Mouse (Mus musculus): Measurements from ENCODE around the gene Spns3. TPM values are rescaled to one million over a fixed set of nuclear protein-coding genes. Genes with fewer than 3 reads are reported as not detected.

The Spns3 gene
- polyA plus RNA-seq, 2 experiments from 2014 or later = 0.61 to 0.70 TPM

DNA sequence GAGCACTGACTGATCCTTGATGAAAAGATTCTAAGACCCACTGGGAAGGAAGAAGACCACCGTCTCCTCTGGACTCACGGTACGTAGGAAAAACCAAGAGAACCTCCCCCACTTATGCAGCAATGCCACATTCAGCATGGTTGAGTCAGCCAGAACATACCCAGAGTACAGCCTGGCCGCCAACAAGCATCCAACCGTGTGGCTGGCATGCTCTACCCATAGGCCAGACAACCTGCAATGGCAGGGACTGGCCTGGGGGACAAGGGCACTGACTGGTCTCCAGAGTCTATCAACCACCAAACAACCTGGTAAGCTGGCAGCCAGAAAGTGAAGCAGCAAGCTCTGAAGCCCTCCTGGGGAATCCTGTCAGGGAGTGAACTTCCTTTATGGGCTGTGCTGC lies 41.7 kb downstream of the Spns3 start:
- no peak for ATAC-seq

DNA sequence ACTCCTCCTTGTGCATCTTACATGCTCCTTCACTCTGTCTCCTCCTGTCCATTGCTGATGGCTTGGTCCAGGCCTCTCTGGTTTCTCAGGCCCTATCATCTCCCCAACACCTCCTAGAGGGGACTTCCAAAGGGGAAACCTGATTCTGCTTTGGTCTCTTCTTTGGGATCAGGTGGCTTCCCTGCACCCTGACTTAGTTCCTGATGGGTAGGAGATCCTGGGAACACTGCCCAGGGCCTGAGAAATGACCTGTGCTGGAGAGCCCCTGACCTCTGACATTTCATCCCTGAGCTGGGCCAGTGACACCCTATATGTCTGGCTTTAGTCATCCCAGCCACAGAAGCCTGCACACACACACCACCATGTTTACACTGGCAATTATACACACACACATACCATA lies 42.7 kb downstream of the Spns3 start:
- ATAC-seq = no peak

DNA sequence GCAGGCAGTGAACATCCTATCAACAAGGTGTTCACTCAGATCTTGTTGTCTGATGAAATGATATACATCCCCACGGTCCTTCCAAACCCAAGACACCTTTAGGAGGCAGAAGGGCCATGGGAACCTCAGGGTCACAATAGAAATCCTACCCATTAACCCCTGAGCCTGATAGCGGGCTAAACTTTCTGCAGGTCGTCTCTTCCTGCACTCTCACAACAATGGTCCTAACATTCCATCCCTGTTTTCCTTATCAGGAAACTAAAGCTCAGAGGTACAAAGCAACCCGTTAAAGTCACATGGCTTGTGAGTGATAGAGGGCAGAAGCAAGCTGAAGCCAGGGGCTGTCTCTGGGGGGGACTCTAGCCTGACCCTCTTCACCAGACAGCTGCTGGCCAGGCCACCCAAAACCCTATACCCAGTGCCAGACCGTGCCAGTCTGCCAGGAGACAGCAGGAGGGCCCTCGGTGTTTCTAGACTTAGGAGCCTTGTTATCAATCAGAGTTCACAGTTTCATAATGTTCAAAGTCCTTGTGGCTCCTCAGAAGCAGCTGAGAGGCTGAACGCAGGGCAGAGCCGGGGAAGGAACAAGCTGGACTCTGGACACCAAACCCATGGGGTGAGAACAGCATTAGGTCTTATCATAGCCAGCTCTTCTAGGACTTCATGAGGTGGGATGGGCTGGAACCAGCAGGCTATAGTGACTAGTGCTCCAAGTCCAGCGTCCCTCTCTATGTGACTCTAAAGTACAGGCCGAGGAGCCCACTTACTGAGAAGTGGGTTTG lies 46.1 kb downstream of the Spns3 start:
- ATAC-seq = no peak

DNA sequence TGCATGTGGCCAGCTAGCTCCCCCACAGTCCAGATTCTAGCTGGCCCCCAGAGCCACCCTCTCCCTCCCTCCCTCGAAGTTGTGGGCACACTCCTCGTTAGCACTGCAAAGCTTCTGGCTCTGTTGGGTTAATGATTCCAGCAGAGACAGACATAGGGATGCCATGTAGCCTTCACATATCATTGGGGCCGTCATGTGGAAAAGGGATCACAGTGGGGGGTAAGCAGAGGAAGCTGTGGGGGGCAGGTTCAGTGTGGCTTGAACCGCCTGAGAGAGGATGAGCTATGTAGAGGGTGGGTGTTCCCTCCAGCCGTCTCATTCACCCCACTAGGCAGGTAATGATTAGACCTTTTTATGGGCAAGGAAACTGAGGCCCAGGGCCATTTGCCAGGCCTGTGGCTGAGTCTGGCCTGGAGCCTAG lies 46.8 kb downstream of the Spns3 start:
- no peak for ATAC-seq

DNA sequence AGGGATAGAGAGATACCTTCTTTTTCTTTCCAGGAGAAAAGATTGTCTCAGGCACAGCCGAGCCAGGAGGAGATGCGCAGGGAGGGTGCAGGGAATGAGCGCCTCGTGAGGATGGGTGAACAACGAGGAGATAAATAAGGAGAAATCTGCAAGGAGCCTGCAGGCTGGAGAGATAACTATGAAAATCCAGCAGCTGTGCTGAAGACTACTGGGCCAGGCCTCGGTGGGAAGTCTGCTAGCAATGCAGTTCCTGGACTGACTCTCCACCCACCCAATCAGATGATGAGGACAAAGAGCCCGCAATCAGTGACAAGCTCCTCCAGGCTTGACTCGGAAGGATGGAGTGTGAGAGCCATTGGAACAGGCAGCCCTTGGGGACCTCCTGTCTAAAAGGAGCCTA lies 48.1 kb downstream of the Spns3 start:
- no peak for ATAC-seq

DNA sequence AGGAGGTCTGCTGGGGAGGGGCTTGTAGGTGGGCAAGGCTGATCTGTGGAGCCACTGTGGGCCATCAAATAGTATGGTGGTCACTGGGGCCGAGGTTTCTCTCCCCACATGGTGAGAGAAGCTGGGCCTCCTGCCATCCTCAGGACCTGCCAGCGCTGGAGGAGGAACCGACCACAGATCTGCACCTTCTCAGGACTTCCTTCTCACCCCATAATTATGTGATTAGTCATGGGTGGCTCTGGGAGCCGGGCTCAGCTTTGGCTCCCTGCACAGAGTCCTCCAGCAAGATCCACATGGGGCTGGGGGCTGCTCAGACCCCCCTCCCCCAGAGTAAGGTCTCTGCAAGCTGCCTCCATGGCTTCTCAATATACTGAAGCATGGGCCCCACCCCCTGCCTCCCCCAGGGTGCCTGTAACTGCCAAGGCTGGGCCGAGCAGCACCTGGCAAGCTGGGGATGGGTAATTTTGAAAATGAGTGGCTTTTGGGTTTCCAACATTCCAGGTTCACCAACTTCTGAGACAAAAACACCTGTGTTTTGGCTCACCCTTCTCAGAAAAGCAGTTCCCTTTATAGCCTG lies 48.8 kb downstream of the Spns3 start:
- no peak for ATAC-seq

DNA sequence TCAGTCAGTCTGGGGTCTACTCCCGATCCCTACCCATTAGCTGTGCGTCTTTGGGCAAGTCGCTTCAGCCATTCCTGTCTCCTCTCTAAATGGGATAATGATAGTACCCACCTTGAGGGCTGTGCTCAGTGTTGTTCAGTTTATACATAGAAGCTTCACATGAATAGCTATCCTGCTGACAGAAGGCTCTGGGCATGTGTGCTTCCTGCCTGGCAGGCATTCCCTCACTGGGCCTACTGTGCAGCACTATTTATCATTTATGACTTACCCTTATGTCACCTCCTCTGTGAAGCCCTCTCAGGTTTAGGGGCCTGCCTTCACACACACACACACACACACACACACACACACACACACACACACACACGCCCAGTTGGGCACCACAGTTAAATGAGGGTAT lies 50.2 kb downstream of the Spns3 start:
- ATAC-seq = no peak

DNA sequence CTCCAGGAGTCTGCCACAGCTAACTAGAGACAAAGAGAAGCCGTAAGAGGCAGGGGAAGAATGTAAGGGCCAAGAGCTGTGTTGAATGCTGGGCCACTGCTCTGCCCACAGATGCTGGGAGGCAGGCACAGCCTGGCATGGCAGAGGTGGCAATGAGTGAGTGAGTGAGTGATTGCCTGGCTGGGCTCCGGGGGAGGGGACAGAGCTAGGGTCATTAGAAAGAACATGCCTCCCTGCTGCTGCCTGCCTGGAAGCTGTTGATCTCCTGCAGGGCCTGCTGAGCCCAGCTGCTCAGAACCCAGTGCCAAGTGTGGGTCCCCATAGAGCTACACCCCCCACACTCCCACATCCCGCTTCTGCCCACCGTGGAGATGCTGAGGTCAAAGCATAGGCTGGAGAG lies 52.9 kb downstream of the Spns3 start:
- ATAC-seq = no peak

DNA sequence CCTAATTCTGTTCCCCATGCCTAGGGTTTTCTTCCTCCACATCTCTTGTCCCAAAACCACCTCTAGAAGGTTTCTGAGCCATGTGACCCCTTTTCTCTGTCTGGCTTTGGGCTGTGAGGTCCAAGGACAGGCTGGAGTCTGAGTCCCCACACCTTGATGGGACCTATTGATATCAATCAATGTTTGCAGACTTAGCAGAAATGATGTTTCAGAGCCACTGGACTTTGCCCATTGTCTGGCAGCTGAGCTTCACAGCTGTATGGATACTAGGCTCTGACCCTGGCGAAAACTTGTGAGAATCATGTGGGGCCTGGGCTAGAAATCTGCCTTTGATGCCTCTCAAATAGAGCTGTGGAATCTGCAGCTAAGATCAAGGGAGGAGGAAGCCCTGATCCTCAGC lies 53.5 kb downstream of the Spns3 start:
- no peak for ATAC-seq

DNA sequence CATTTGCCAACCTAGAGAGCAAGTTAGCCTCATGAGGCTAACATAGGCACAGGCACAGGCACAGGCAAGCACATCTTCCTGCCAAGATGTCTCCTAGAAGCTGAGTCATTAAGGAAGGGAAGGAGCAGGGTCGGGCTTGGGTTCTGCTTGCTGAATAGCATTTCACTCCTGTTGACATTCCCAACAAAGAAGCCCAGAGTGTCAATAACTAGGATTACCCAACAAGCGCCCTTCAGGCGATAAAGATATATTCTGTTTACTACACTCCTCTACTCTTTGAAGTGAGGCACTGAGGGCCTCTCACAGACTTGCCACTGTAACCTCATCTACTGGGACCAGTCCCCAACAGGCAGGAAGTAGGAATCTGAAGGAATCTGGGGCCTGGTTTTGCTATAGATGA lies 54.2 kb downstream of the Spns3 start:
- ATAC-seq = no peak

DNA sequence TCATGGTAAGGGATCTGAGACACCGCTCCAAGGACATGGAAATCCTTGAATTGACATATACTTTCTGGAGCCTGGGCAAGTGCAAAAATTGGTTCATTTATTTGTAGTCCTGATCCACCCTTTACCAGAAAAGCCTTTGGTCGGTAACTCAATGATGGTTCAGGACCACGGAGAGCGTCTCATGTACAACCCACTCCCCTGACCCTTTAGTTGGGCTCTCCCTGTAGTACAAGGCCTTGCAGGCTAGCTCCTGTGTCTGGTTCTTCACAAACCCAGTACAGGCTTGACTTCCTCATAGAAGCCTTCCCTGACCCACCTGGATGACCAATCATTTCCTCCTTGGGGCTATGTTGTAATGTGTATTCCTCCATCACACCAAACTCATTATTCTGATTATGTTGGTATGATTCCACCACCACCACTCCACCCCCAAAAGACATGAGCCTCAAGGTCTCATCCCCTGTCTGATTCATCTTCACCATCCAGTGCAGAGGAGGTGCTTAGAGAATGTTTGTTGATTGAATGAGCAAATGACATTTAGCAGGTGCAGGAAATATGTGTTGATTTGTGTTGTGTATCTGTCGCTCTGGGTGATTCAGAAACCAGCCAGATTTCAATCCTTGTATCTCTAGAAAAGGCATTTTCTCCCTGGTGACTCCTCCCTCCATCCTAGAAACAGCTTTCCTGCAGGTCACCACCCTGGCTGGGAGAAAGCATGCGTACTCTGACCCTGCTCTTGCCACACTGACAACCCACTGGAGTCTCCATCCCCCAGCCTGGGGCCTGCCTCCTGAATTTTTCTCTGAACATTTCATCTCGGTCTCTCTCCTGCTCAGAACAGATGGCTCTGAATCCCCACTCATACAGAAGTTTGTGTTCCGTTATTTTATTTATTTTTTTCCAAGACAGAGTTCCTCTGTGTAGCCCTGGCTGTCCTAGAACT lies 56.0 kb downstream of the Spns3 start:
- no peak for ATAC-seq

DNA sequence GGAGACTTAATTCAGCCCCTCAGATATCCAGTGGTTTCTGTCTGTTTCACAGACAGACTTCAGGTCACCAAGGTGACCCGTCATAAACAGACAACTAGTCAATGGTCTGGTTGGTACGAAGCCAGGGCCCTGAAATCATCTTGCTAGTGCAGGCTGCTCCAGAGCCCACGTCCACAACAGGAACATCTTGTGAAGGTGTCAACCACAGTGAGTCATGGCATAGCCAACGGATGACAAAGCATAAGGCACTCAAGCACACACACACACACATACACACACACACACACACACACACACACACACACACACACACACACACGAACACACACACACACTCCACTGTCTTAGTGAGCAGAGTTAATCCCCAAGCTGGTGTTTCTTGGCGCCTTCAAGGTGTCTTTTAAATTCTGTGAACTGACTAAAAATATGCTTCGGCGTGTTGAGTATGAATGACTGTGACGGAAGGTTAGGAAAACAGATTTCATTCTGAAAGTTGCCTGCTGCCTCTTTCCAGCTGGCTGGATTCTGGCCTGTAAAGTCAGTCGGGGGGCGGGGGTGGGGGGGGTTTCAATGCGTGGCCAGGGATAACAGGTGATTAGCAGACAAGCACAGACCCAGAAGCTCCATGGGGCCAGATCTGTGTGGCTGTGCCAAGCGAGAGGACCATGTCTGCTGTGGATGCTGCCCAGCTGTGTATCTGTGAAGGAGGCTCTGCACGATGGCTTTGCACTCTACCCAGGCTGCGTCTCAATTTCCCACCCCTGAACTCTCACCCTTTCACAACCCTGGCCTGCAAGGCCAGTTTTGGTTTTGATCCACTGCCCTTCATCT lies 59.0 kb downstream of the Spns3 start:
- ATAC-seq = no peak

DNA sequence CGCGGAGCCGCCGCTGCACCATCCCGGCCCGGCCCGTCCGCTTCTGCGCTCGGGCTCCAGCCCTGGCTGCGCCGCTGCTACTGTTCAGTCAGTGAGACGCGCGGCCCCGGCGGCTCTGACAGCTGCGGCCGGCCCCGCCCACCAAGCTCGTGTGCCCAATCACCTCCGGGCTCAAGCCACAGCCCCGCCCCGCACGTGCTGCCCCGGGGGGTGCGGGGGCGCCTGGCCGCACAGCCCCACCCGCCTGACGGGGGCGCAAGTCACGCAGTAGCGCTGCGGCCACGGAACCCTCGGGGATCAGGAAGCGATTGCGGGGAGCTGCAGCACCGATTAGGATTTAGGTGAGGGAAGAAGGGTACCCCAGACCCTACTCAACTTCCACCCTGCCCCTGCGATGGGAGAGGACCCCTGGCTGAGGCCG lies 60.4 kb downstream of the Spns3 start, which contains the start of gene Spns2:
Gene Spns2 (minus strand): TSS at position 24 of the 421 bp plus-strand sequence.
- ATAC-seq = no peak

DNA sequence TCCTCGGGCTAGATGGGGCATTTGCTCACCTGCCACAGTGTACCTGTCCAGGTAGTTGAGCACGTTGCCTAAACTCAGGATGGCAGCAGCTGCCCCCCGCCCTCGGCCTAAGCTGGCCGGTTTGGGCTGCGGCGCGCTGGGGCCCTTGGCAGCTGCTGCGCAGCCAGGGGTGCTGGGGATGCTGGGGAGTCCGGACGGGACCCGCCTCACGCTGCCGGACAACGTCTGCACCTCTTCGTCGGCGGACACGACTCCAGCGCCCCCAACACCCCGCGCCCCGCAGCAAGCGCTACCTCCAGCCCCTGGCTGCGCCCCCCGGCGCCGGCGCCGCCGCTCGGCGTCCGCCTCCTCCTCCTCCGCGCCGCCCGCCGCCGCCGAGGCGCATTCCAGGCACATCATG lies 60.9 kb downstream of the Spns3 start:
- no peak for ATAC-seq

DNA sequence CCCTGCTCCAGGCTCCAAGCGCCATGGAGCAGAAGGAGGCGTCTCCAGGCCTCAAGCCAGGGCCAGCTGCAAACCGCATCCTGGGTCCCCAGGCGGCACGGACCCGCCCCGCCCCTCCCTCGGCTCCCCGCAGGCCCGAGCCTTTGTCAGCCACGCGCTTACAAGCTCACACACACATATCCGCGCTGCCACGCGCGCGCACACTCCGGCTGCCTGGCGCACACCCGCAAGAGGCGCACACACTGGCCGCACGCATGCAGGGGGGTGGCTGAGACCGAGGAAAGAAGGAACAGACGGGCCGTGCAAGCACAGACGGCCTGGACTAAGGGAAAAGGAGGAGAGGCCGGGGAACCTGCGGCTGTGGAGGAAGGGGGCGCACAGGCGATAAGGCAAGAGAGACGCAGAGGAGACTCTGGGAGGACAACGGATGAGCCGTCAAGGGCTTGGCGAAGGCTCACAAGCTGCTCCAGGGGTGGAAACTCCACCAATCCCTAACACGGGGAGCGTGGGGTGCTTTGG lies 61.5 kb downstream of the Spns3 start:
- ATAC-seq = no peak

DNA sequence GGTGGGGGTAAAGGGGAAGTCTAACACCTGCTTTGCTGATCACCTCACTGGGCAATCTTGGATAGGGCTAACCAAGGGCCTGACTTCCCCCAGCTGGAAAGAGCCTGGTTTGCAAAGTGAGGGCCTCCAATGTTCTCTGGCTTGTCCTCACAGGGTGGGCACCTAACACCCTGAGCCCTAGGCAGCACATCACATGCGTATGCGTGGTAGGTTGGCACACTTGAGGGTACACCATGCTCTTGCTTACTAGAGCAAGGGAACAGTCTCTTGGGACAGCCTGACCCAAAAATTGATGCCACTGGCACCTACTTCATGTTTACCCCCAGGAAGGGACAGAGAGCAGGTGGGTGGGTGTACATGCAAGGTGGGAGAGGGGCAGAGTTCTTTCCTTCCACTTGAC lies 62.6 kb downstream of the Spns3 start:
- ATAC-seq = no peak

DNA sequence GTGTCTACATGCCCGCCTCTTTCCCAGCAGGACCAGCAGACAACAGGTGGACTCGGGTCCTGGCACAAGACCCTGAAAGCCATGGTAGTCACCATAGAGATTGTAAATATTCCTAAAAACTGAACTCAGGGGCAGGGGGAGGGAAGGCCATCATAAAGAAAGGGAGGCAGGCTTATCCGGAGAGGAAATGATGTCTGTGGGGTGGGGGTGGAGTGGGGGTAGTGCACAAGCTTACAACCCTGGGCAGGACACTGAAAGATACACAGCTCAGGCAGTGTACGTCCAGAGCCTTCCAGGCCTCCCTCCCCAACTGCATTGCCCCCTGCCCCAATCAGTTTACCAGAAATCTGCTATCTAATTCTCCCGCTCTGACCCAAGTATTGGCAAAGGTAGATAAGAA lies 63.1 kb downstream of the Spns3 start:
- ATAC-seq = no peak

DNA sequence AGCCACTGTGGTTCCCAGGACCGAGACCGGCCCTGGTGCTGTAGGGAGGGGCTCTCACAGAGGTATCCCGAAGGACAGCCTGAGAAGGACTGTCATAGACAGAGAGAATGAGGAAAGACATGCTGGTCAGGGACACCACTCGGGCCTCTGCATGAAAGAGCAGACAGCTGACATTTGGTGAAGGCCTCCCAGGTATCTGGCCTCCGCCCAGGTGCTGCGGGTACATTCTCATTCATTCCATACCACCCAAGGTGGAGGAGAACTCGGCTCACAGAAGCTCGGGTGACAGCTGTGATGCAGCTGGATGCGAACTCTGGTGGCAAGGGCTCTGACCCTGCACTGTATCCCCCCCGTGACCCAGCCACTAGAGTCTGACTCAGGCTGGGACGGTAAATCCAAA lies 64.3 kb downstream of the Spns3 start:
- ATAC-seq = no peak

DNA sequence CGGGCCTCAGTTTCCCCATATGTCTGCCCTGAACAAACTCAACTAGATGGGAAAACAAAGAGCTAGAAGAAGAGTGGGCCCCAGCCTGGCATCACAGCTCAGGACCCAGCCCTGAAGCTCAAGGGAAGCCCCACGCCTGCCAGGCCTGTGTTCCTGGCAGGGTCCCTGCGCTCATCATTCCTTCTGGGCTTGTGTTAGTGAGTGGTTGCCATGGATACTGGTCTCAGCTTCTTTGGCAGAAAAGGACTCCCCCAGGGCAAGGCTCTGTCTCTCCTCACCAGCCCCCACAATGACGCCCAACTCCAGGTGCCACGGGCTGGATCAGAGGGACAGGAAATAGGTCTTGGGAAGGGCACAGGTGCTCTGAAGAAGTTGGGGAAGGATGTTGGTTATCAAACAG lies 65.1 kb downstream of the Spns3 start:
- ATAC-seq = no peak

DNA sequence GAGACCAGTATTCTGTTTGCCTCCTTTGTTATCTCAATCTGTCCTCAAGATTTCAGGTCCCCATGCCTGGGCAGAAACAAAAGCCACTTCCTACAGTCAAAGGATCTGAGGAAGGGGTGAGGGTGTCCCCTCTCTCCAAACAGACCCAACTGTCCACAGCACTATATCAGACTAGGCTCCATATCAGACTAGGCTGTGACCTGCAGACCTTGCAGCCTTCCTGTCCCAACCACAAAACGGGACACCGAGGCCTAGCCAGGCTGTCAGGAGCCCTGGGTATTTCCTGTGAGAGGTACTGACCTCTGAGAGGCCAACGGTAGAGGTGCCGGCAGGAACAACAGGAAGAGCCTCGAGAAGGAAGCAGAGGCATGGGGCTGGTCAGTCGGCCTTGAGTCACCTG lies 65.8 kb downstream of the Spns3 start:
- ATAC-seq = no peak

DNA sequence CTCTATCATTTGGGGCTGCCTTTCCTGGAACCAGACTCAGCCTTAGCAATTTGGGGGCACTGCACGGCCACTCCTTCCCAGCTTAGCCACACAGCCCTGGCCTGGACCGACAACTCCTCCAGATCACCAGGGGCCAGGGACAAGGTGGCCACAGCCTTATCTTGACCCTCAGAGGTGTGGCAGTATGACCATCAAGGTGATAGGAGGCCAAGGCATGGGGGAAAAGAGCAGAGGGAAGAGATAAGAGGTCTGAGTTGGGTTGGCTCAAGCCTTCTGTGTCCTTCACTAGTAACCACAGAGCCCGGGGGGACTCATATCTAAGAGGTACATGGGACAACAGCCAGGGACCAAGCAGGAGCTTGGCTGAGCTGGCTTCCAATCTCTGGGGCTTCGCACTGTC lies 68.4 kb downstream of the Spns3 start:
- no peak for ATAC-seq

DNA sequence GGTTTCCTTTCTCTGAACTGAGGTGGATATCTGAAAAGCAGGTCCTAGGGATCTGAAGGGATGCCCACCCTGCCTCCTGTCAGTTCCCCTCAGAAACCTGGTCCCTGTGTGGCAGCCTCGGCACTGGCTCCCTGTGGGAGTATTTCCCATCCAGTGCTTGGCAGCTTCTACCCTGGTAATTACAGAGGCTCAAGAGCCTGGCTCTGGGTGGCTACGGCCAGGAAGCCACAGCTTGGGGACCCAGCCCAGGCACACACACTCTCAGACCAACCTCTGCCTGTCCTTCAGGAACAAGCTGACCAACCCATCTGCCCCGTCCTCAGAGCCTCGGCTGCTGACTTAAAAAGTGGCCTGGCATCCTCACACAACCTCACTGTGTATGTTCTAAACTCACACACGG lies 69.0 kb downstream of the Spns3 start:
- ATAC-seq = no peak
